Mouse (Mus musculus) limb, embryonic 14.5 days (tissue): ENCODE measurements around the gene Setd3. TPM values are rescaled to one million over a fixed set of nuclear protein-coding genes. Genes with fewer than 3 reads are reported as not detected.

Experiments used
- ATAC-seq: fragments of 200-750 bp; cut with Nextera tagmentation; 2 replicates; pipeline ENCODE4 v1.8.0; 2017; ENCODE audit warnings: low read depth, moderate number of reproducible peaks, moderate TSS enrichment; ENCODE audit not compliant: low FRiP score
- DNase-seq: peaks from one replicate; pipeline ENCODE4 v3.0.0-alpha.2; 2015; ENCODE audit warnings: low spot score
- H3K27ac ChIP-seq: fragments of 300-500 bp; sonication (generic); replicated peaks from 2 replicates; pipeline ENCODE4 v1.5.1; 2014; ENCODE audit warnings: low read depth, mild to moderate bottlenecking, low read length, moderate library complexity, mixed read lengths
- H3K27me3 ChIP-seq: fragments of 300-500 bp; sonication (generic); 2 replicates; pipeline ENCODE4 v1.6.1; 2014; ENCODE audit warnings: low read length, mixed read lengths; ENCODE audit not compliant: control insufficient read depth, insufficient read depth
- H3K36me3 ChIP-seq: fragments of 300-500 bp; sonication (generic); 2 replicates; pipeline ENCODE4 v1.6.1; 2014; ENCODE audit warnings: mild to moderate bottlenecking, low read length, moderate library complexity, mixed read lengths; ENCODE audit not compliant: control insufficient read depth, insufficient read depth
- H3K4me1 ChIP-seq: fragments of 300-500 bp; sonication (generic); 2 replicates; pipeline ENCODE4 v1.6.1; 2014; ENCODE audit warnings: antibody characterized with exemption, low read length, mixed read lengths; ENCODE audit not compliant: control insufficient read depth, insufficient read depth
- H3K4me2 ChIP-seq: fragments of 300-500 bp; sonication (generic); replicated peaks from 2 replicates; pipeline ENCODE4 v1.6.1; 2014; ENCODE audit warnings: low read depth, mild to moderate bottlenecking, low read length, moderate library complexity; ENCODE audit not compliant: severe bottlenecking
- H3K4me3 ChIP-seq: fragments of 300-500 bp; sonication (generic); replicated peaks from 2 replicates; pipeline ENCODE4 v1.5.1; 2014; ENCODE audit warnings: low read length
- H3K9ac ChIP-seq: fragments of 300-500 bp; sonication (generic); 2 replicates; pipeline ENCODE4 v1.6.1; 2014; ENCODE audit warnings: mild to moderate bottlenecking, low read depth, low read length, moderate library complexity; ENCODE audit not compliant: severe bottlenecking
- H3K9me3 ChIP-seq: fragments of 300-500 bp; sonication (generic); 2 replicates; pipeline ENCODE4 v1.6.1; 2016; ENCODE audit warnings: low read length; ENCODE audit not compliant: control insufficient read depth
- POLR2A ChIP-seq: fragments of 200-500 bp; IDR thresholded peaks from 2 replicates; pipeline ENCODE4 v1.8.0; 2012; ENCODE audit warnings: inconsistent platforms, mild to moderate bottlenecking, moderate library complexity, borderline replicate concordance; ENCODE audit not compliant: insufficient read depth, insufficient read length; ENCODE audit errors: extremely low read depth
- WGBS: fragments of 180-500 bp; shearing (Covaris S2); extraction: QIAGEN DNeasy Blood & Tissue Kit; methylation state at CpG from one replicate; pipeline ENCODE4 v1.1.7; 2014; 5-methylcytosine and 5-hydroxymethylcytosine counted together
- polyA plus RNA-seq, 2 experiments: library from polyadenylated mRNA; depleted of rRNA in 1 of 2; stranded (reverse) in 1 of 2; unstranded in 1 of 2; fragments of >200 nt; fragmentation: Nextera tagmentation in 1 of 2; extraction: Ambion mirVana in 1 of 2; gene quantifications; 2 replicates each; pipeline versions ENCODE4 v1.2.1 to v1.2.3; 2012 to 2014

The Setd3 gene
- polyA plus RNA-seq, 2 experiments: 62.5 to 76.1 TPM

GRCm38 (mm10) chr12:108163706-108164105 is 15.4 kb downstream of the Setd3 start:
- Histone ChIP-seq H3K27me3 (no peaks in the 10 kb centered on the region), H3K4me1 (no peaks in the 10 kb centered on the region), H3K36me3 (peaks cover 37% of the 10 kb centered on the region), H3K4me3 (no peak overlapping the region), H3K9ac (no peak overlapping the region), H3K27ac (no peak overlapping the region), H3K9me3 (no peaks in the 10 kb centered on the region), H3K4me2 (no peak overlapping the region)
- no peak for ATAC-seq
- TF ChIP-seq POLR2A: no peak
- no peak for DNase-seq
- WGBS: 90% methylated on average over 3 of the region's 3 CpGs

DNA sequence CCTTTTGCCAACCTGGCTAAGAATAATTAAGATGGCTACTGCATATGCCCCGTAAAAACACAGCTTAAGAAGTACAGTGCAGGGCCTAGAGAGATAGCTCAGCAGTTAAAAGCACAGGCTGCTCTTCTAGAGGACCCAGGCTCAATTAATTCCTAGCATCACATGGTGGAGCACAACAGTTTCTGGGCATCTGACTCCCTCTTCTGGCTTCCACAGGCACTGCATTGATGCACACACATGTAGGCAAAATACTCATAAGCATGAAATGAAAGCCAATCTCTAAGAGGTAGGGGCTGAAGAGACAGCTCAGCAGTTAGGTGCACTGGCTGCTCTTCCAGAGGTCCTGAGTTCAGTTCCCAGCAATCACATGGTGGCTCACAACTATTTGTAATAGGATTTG is 17.1 kb downstream of the Setd3 start:
- Histone ChIP-seq H3K4me1 (no peaks in the 10 kb centered on the region), H3K9ac (no peak overlapping the region), H3K27ac (no peak overlapping the region), H3K9me3 (no peaks in the 10 kb centered on the region), H3K4me3 (no peak overlapping the region), H3K4me2 (no peak overlapping the region), H3K36me3 (peaks cover 50% of the 10 kb centered on the region), H3K27me3 (no peaks in the 10 kb centered on the region)
- DNase-seq (no peak), ATAC-seq (no peak)
- no peak for TF ChIP-seq POLR2A
- 88% methylated on average over 1 of the region's 1 CpGs for WGBS

- Histone ChIP-seq H3K27me3 (no peaks in the 10 kb centered on the region), H3K4me3 (no peak overlapping the region), H3K36me3 (peaks cover 67% of the 10 kb centered on the region), H3K9ac (no peak overlapping the region), H3K9me3 (no peaks in the 10 kb centered on the region), H3K27ac (no peak overlapping the region), H3K4me1 (no peaks in the 10 kb centered on the region), H3K4me2 (no peak overlapping the region)
- ATAC-seq (no peak), DNase-seq (no peak)
- no peak for TF ChIP-seq POLR2A
Observed at GRCm38 (mm10) chr12:108159863-108160262, 19.3 kb downstream of the Setd3 start.

DNA sequence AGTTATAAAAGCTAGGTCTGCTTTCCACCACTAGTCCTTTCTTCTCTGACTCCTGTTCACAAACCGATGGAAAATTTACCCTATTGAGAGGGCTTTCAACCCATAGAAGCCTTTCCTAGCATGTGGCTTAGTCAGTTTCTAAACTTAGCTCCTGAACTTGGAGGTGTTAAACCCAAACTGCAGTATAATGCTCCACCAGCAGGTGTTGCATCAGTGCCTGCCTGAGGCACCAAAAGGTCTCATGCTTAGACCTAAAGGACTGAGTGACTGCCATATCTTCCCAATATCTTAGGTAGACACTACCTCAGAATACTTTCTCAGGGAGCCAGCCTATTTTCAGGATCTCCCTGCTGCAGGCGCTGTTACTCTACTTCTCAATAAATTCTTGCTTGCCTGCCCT is 26.4 kb downstream of the Setd3 start:
- Histone ChIP-seq H3K9ac (no peak overlapping the region), H3K27me3 (no peaks in the 10 kb centered on the region), H3K4me1 (no peaks in the 10 kb centered on the region), H3K27ac (no peak overlapping the region), H3K4me3 (no peak overlapping the region), H3K9me3 (no peaks in the 10 kb centered on the region), H3K4me2 (no peak overlapping the region), H3K36me3 (peaks cover 68% of the 10 kb centered on the region)
- 94% methylated on average over 2 of the region's 2 CpGs for WGBS
- no peak for TF ChIP-seq POLR2A
- ATAC-seq: no peak
- DNase-seq: no peak

- Histone ChIP-seq H3K9me3 (no peaks in the 10 kb centered on the region), H3K9ac (no peak overlapping the region), H3K27ac (no peak overlapping the region), H3K36me3 (peaks cover 64% of the 10 kb centered on the region), H3K4me2 (no peak overlapping the region), H3K4me1 (no peaks in the 10 kb centered on the region), H3K27me3 (no peaks in the 10 kb centered on the region), H3K4me3 (no peak overlapping the region)
- 79% methylated on average over 3 of the region's 3 CpGs for whole genome bisulfite sequencing
- ATAC-seq (no peak), DNase-seq (no peak)
- TF ChIP-seq POLR2A: no peak
Observed at GRCm38 (mm10) chr12:108149764-108150163, 29.4 kb downstream of the Setd3 start.

- DNase-seq: no peak
- H3K4me2 ChIP-seq: no peak overlapping the region
- no peak overlapping the region for H3K4me3 ChIP-seq
- no peak for ATAC-seq
- H3K36me3 ChIP-seq: peaks cover 50% of the 10 kb centered on the region
- H3K27ac ChIP-seq: no peak overlapping the region
- H3K4me1 ChIP-seq: no peaks in the 10 kb centered on the region
- H3K27me3 ChIP-seq: no peaks in the 10 kb centered on the region
- TF ChIP-seq POLR2A: no peak
- no peaks in the 10 kb centered on the region for H3K9me3 ChIP-seq
- WGBS: 97% methylated on average over 3 of the region's 3 CpGs
- no peak overlapping the region for H3K9ac ChIP-seq
Observed at GRCm38 (mm10) chr12:108145198-108145597, 33.9 kb downstream of the Setd3 start.
